Mouse (Mus musculus) yolk sac, embryonic 10.5 days (tissue): ENCODE data around the gene Dnmt3a.

Experiments used
- DNase-seq: peaks from one replicate; pipeline ENCODE4 v3.0.0-alpha.2; 2017; ENCODE audit warnings: low spot score

Gene Dnmt3a

DNA sequence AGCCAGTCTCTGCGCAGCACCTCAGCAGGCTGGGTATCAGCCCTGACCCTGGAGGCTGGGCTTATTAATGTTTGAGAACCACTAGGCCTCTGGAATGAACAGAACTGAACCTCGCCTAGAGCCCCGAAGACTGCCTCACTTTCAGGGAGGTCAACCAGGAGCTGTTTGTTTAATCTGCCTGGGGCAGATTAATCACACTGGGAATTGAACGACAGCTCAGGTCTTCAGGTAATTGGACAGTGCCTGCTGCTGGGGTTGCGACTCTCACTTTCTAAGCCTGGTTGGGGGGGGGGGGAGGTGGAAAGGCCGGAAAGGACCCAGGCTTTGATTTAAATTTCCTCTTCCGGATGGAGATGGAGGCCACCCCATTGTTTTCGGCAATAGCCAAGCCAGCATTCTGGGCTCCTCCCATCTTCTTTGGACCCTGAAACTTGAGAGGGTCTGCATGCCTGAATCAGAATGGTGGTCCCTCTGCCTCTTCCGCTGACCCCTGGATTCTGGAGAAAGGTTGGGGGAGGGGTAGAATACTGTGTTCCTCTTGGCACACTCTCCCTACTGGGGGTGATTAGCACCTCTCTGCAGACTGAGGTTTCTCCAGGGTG is 79.2 kb downstream of the Dnmt3a start:
- DNase-seq, result no peak

DNA sequence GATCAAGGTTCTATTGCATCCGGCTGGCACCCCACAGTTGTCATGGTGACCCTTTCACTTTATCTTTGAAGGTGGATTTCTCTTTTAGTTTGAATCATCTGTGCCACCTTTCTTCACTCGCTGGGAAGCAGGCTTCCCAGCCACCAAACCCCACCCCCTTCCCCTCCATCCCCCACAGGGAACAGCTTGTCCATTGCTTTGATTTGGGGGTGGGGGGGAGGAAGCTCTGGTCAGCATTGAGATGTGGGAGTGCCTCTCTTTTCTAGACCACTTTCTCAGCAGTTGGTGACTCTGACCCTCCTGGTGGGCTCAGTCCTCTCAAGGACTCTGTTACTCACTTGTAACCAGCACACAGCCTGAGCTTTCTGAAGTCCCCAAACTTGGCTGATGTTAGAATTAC is 80.8 kb downstream of the Dnmt3a start:
- no peak for DNase-seq

DNA sequence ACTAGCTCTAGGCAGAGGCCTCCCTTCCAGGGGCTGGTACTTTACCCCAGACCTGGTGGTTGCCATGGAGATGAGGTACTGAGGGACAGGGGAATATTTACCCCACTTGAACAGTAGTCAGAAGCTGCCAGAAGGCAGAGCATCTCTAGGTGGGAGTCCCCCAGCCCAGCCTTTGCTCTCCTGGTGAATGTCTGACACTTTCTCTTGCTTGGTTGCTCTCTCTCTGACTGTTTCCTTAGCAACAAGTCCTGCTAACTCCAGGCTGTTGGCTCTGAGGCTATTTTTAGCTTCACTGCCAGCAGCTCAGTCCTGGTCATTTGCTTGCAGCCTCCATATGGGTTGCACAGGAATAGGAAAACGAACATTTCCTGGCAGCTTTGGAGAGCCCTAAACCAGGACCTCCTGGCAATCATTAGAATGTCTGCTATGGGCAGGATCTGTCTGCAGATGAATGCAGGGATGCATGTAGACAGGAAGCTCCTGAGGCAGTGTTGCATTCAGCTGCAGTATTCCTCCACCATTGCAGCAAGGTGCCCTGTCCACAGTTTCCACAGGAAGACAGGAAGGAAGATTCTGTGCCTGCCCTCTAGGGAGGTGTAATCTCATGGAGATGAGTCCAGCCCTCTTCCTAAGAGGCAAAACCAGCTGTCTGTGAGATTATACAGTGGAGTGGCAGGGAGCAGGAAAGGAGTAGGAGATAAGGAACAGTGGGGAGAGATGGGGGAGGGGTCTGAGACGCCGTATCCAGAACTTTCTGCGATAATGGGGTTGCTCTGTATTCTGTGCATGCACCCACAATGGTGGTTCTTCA is 81.9 kb downstream of the Dnmt3a start:
- peak; percentile 70 for DNase-seq

DNA sequence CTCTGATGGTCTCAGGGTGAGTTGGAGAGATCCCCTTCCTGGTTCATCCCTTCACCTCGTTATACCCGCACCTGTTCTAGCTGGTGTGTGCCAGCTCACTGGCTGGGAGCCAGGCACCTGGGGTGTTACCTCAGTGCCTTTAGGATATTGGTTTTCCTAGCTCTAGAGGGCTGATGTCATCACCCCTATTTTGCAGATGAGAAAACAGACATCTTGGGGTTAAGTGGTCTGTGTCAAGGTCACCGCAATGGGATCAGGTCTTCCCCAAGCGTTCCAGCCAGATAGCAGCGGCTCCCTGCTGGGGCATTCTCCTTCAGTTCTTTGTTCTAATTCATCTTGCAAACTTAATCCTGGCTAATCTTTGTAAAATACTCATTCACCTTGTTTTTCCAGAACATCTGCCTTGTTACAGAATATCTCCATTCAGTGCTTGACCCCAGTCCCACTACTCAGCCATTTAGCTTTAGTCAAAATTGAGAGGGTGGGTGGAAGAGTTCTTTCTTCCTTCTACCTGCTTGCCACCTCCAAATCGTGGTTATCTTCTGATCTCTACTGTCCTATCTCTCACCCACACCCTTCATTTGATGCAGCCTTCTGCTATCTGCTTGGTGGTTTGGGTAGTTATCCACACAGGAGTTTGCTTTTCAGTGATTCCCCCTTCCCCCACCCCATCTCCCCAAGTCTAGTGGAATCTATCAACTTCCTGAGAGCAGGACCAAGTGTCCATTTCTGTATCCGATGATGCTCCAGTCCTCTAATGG is 84.2 kb downstream of the Dnmt3a start:
- no peak for DNase-seq

DNA sequence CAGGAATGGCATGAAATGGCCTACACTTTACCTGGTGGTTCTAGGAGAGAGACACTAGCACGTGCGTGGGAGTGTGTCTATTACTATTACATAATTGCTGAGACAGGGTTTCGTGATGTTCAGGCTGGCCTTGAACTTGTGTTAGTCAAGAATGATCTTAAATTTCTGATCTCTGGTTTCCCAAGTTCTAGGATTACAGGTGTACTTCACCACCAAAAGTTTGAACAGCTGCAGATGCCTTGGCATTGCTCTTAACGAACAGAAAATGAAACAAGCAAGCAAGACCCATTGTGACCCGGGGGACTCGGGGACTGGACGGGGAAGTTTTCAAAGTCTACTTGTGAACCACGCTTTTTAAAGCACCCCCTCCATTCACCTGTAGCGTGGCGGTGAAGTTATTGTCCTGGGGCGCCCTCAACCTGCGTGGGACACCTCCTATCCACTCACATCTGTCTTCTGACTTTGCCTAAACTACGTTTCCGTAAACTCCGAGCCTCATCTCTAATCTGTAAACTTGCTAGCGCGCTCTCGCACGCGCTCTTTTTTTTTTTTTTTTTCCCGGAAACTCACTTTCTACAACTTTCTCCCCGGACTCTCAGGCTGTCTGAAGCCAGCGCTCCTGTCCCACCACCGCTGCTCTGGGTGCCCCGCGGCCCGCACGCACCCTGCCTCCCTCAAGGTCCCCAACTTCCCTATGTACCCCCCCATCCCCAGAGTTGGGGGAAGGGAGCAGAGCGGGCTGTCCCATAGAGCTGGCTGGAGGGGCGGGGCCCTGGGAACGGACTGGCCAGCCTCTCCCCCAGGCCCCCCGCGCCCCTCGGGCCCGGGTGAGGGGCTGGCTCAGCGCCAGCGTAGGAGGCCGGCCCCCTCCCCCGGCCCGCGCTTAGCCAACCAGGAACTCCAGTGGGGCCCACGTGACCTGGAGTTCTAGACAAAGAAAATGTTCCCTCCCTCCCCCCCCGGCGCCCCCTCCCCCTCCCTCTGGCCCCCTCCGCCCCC is 85.2 kb downstream of the Dnmt3a start:
- DNase-seq, result peak; percentile 91

DNA sequence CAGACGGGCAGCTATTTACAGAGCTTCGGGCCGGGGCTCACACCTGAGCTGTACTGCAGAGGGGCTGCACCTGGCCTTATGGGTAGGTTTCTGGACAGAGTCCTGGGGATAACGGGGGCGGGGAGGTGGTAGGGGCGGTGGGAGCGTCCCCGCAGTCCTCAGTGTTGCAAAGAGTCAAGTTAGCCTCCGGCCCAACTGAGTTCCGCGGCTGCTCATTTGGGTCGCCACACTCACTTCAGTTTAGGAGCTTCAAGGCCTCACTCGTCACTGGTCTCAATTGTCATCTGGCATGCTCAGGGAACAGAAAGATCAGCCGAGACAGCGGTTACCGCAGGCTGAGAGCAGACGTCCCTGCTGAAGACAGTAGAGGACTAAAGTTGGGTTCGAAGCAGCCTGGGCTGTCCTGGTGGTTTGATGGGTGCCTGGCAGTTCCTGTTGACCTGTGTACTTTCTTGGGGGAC is 86.0 kb downstream of the Dnmt3a start:
- DNase-seq, result no peak

DNA sequence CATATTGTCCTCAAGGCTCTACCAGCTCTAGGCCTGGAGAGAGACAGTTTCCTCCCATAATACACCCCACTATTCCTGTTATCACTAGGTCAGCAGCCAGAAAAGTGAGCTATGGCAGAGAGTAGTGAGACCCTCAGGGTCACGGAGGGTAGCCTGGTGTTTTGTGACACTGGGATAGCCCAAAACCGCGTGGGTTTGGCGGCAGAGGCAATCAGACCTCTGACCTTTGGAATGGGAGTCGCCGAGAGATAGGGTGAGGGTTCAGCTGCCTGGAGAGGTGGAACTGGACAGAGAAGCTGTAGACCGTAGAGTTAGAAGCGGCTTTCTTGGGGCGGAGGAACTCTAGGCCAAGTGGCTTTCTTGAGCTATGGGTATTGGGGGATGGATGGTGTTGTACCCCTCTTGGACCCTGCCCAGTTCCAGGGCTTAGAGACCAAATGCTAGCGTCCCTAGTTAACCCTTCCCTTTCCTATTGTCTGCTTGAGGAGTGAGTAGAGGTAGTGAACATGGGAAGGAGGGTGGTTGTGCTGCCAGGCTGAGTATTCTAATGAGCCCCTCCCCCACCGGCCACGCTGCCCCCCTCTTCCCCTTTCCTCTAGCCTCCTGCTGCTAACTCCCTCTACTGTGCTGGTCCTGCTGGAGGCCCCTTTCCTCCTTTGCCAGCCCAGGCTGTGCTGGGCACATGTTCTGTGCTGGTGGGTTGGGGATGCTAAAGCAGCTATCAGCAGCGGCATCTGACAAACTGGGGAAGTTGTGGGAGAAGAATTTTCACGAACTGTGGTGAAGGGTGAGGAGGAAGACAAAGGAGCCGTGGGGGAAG is 86.6 kb downstream of the Dnmt3a start:
- DNase-seq, result peak; percentile 76

DNA sequence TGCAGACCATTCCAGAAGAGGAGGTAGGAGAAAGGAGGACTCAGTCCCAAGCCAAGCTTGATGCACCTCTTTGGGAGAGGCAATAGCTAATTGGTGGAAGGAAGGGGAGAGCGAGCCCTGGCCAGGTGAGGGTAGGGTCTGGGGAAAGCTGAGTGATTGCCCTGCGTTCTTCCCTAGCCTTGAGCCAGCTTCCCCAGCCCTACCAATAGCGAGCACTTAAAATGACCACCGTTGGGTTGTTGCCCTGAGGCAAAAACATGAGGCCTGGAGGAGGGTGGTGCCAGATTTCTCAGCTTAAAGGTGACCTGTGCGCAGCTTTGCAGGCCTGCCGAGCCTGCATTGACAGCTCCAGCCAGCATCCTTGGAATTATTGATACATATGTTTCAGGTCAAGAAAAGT is 87.5 kb downstream of the Dnmt3a start:
- no peak for DNase-seq

DNA sequence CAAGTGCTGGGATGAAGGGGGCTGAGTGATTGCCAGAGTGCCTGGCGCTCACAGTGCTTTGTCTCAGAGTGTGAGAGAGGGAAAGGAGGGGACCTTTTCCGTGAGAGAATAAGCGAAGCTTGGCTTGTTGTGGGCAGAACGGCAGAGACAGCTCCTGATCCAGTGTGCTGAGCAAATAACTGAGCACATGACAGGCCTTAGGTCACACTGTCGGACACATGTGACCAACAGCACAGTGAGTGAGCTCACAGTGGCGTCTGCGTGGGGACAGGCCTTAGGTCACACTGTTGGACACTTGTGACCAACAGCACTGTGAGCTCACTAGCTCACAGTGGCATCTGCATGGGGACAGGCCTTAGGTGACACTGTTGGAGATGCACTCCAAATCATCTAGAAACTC is 88.7 kb downstream of the Dnmt3a start:
- peak; percentile 71 for DNase-seq

DNA sequence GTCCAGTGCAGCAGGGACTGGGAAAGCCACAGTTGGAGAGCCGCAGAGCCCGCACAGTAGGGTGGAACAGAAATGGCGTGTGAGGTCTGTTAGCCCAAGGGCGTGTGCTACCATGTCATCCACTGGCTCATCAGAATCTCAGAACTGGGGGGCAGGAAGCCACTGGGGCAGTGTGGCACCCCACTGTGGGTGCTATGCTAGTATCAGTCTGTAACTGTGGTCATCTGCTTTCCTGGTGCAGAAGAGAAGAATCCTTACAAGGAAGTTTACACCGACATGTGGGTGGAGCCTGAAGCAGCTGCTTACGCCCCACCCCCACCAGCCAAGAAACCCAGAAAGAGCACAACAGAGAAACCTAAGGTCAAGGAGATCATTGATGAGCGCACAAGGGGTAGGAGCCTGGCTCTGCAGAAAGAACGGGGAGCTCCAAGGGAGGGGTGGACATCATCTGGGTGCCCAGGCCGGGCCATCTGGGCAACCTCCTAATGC is 91.3 kb downstream of the Dnmt3a start:
- no peak for DNase-seq

DNA sequence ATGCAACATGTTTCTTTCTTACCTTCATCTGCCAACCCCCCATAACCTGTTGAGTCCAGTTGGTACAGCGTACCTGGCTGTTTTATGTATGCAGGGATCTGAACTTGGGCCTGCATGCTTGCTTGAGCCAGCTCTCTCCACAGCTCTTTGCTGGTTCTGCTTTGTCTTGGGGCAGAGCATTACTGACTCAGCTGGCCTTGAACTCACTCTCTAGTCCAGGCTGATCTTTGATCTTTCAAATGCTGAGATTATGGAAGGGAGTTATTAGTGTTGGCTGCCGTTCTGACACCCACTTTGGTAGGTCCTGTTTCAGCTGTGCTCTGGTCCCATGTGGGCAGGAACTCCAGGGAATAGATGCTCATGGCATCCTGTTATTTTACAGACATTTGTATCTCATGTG is 93.0 kb downstream of the Dnmt3a start:
- no peak for DNase-seq

DNA sequence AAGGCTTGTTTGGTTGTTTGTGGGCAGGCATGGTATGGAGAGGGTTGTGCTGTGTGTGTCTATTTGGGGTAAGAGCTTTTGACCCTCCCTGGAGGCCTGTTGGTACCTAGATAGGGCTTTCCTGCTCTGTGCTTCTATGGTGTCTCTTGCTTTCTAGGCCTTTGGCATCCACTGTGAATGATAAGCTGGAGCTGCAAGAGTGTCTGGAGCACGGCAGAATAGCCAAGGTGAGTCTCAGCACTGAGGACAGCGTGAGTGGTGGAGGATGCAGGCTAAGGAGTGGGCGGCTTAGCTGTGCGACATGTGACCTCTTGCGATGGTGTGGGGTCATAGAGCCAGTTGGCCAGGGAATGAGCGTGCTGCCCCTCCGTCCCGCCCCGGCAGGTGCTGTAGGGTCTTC is 99.6 kb downstream of the Dnmt3a start:
- DNase-seq, result no peak

DNA sequence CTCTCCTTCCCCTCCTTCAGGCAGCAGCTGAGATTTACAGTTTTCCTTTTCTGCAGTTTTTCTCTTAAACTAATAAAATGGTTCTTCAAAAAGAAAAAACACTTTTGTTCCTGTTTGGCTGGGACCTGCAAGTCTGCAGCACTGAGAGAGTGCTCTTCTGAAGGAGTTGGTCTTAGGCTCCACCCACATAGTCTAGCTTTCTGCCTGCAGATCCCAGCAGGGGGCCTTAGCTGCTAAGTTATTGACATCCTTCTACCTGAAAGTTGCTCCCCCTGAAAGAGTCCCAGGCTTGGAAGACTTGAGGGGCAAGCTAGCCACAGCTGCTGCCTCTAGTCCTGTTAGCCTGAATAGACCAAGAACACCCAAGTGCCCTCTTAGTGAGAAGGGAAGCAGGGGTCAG is 100.5 kb downstream of the Dnmt3a start:
- DNase-seq, result no peak

DNA sequence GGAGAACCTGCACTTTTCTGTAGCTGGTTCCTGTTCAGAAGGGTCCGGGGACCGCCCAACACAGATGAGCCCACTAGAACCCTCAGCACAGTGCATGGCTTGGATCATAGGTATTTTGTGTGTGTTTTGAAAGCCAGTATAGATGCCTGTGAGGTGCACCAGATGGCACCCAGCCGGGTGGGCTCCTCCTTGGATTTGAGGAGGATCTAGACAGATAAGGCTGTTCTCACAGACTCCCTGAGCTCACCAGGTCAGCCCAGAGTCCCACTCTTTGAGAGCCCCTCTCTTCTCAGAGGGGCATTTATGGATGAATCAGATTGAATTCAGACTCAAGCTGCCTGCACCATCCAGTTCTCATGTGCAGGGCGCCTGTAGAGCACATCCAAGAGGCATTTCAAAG is 101.2 kb downstream of the Dnmt3a start:
- no peak for DNase-seq

DNA sequence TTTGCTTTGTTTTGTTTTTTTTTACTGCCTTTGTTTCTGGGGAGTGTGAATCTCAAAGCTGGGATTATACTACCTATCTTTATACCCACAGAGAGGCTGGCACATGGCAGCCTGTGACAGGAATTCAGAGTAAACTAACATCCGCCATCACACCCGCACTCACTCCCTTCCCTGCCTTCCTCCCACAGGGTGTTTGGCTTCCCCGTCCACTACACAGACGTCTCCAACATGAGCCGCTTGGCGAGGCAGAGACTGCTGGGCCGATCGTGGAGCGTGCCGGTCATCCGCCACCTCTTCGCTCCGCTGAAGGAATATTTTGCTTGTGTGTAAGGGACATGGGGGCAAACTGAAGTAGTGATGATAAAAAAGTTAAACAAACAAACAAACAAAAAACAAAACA is 101.6 kb downstream of the Dnmt3a start:
- no peak for DNase-seq

DNA sequence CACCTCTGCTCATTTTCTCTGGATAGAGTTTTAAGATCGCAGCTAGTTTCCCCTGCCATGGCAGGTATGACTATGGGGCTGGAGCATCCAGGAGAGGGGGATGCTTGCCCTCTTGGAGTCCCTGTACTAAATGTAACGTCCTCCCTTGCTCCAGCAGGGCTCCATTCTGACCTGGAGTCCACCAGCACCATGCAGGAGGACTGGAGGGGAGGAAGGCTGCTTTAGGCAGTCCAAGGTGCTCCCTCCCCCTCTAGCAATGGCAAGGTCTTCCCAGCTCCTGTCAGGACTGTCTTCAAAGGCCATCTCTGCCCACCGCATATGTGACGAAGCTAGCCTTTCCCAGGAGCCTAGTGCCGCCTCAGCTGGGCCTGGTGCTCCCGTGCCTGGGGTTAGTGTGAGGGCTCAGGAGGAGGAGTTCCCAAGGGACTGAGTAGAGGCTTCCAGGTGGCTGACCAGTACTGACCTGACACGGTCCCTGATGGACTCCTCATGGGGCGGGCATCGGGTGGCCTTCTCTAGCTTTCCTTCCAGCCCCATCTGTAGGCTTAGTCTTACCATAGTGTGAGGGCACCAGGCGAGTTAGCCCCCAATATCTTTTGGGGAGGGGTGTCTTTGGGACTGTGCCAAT is 104.8 kb downstream of the Dnmt3a start:
- DNase-seq, result no peak

DNA sequence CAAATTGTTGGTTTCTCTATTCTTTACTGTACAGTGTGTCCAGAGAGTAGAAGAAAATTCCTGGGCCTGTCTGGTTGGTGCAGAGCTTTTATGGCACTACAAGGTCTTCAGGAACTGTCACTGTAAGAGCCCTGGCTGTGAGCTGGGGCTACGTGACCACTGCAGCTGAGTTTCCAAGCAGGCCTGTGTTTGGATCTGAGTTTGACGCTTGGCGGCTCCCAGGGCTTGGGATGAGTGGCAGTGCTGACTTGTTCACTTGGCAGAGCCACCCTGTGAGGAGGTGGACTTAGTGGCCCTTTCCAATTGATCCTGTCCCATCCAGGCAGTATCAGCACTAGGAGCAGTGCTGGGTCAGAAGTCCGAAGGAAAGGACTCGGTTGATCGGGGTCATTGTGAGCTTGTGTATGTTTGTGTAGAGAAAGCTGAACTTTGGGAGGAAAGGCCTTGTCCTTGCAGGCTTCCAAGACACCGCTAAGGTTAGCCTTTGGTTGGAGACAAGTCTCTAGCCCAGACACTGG is 106.1 kb downstream of the Dnmt3a start:
- DNase-seq, result no peak

DNA sequence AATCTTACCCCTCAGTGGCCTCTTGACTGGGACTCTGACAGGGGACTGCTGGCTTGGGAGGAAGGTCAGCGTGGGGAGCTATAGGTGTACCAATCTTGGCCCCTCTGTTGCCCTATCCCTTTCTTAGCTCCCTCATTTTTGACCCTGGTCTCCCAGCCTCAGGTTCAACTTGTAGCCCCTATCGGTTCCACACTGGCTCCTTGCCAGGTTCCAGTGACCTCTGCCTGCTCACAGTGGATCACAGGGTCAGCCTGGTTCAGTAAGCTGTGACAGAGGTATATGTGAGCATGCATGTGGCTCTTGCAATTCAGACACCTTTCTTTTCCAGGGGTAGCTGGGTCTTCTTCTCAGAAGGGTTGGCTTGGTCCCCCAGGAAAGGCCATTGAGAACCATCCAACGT is 110.0 kb downstream of the Dnmt3a start:
- no peak for DNase-seq

DNA sequence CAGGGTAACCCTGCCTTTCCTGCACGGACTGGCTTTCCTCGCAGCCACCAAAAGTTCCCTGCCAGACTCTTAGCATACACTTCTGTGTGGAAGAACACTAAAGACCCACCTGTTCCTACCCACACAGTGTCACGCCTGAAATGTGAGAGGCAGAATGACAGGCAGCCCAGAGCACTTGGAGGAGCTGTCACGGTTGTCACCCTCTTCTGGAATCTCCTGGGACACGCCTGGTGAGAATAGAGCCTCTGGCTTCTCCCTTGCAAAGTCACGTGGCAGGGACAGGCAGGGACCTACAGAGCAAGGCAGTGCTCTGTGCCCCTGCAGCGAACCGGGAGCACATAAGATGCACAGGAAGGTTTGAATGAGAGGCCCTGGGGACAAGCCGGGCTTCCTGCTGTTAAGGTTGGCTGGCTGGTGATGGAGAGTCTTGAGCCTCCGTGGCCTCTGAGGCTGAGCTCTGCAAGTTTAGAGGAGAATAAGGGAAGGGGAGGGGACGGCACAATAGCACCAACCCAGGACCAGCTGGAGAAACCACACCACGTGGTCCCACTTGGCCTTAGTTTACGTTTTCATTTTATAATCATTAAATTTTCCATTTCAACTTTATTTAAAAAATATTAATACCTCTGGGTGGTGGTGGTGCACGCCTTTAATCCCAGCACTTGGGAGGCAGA is 112.0 kb downstream of the Dnmt3a start:
- DNase-seq, result no peak
